Mouse (Mus musculus) thymus, adult 2 months (tissue): ENCODE results near the gene Mad1l1.

Experiments
- CTCF ChIP-seq: fragments of 200-500 bp; IDR thresholded peaks from 2 replicates; pipeline ENCODE4 v1.5.1; 2012; ENCODE audit warnings: mild to moderate bottlenecking, control low read depth, low read length, moderate library complexity, borderline replicate concordance; ENCODE audit not compliant: control insufficient read depth, poor library complexity, insufficient read depth; ENCODE audit errors: extremely low read depth
- POLR2A ChIP-seq: fragments of 200-500 bp; IDR thresholded peaks from 2 replicates; pipeline ENCODE4 v1.6.1; 2012; ENCODE audit warnings: mild to moderate bottlenecking, low read length, control low read depth, moderate library complexity; ENCODE audit not compliant: control insufficient read depth, poor library complexity, insufficient read depth; ENCODE audit errors: extremely low read depth

- TF ChIP-seq CTCF (no peak), POLR2A (no peak)
These were observed 172.1 kb downstream of the Mad1l1 start for GRCm38 (mm10) chr5:140149298-140149697.
